Mouse (Mus musculus): ENCODE results near the gene BC037034.
"Not testable (repeated sequence)": the region's sequence is repeated elsewhere in the genome, so short reads cannot be mapped to it uniquely, and the experiment has no call there.

BC037034 gene

DNA sequence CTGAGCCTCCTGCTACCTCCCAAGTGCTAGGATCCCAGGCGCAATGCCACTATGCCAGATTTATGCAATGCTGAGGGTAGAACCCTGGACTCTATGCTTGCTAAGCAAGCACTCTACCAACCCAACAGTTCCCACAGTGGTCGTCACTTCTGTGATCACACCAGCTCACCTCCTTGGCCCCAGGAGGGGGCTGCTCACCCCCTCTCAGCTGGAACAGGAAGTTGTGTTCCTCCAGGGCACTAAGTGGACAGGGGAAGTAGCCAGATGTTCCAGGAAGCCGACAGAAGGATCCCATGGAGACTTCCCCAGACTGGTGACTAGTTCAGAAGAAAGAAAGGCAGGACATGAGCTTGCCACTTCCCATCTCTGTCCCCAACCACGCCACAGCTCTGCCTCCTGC is 1.8 kb downstream of the BC037034 start:
- no peak for DNase-seq (ENCODE audit: low spot score)

GRCm38 (mm10) chr5:138260834-138261233 is 3.0 kb downstream of the BC037034 start:
- no peak for DNase-seq (ENCODE audit: low spot score)

GRCm38 (mm10) chr5:138260051-138260450 is 3.8 kb downstream of the BC037034 start:
- DNase-seq (ENCODE audit: low spot score), result no peak

DNA sequence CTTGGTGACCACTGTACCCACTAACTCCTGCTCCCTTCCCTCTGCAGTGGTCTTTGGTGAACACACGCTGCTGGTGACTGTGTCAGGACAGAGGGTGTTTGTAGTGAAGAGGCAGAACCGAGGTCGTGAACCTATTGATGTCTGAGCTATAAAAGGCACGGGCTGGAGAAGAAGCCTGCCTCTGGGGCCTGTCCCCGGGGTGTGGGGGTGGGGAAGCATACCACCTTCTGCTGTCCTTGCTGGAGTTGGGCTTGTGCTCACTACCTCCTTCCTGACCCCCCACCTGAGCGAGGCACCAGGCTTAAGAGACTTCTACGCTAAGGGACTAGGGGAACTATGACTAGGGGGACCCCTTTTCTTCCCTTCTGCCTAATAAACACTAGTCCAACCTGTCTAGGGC is 4.8 kb downstream of the BC037034 start:
- DNase-seq (ENCODE audit: low spot score), result no peak

DNA sequence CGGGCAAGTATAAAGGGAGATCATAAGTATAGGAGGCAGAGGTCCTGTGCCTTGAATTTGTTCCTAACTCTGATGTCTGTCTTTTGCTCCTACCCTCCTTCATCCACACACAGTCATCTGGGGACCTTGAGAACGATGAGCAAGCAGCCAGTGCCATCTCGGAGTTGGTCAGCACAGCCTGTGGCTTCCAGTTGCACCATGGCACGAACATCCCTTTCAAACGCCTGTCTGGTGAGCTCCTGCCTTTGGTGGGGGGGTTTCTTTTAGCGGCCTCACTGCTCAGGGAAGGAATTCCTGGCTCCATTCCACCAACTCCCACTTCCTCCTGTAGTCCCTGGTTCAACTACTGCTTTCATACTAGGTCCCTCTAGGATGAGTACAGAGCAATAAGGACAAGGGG is 5.3 kb downstream of the BC037034 start:
- DNase-seq (ENCODE audit: low spot score), result no peak

DNA sequence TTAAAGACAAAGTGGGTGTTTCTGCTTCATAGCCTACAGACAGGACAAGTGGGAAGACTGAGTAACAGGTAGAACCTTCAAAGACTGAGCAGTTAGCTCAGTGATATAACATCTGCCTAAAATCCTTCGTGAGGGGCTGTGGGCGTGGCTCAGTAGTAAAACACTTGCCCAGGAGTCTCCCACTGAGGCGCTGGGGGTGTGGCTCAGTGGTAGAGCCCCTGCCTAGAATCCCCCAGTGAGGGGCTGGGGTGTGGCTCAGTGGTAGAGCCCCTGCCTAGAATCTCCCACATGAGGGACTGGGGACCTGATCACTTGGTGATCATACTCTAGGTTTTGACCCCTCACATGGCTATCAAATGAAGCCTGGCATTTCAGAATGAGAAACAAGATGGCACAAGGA is 5.8 kb downstream of the BC037034 start:
- no peak for DNase-seq (ENCODE audit: low spot score)

GRCm38 (mm10) chr5:138257585-138257978 is 6.3 kb downstream of the BC037034 start:
- DNase-seq (ENCODE audit: low spot score), result no peak

GRCm38 (mm10) chr5:138256966-138257584 is 6.8 kb downstream of the BC037034 start:
- DNase-seq (ENCODE audit: low spot score), result no peak

GRCm38 (mm10) chr5:138256094-138256467 is 7.8 kb downstream of the BC037034 start:
- DNase-seq (ENCODE audit: low spot score), result no peak

- peak; percentile 97 for DNase-seq (ENCODE audit: low spot score)
Measured at GRCm38 (mm10) chr5:138255353-138256093, 8.3 kb downstream of the BC037034 start, which contains the start of gene Lamtor4. Lamtor4 (plus strand) TSS chr5:138255482.

- no peak for DNase-seq (ENCODE audit: low spot score)
Measured at GRCm38 (mm10) chr5:138253061-138253460, 10.8 kb downstream of the BC037034 start.

GRCm38 (mm10) chr5:138251144-138251543 is 12.7 kb downstream of the BC037034 start:
- no peak for DNase-seq (ENCODE audit: low spot score)

GRCm38 (mm10) chr5:138241511-138241910 is 22.3 kb downstream of the BC037034 start:
- DNase-seq (ENCODE audit: low spot score), result no peak

- no peak for DNase-seq (ENCODE audit: low spot score)
Measured at GRCm38 (mm10) chr5:138234224-138234623, 29.6 kb downstream of the BC037034 start.

GRCm38 (mm10) chr5:138233778-138234177 is 30.1 kb downstream of the BC037034 start:
- no peak for DNase-seq (ENCODE audit: low spot score)

GRCm38 (mm10) chr5:138229511-138229910 is 34.3 kb downstream of the BC037034 start:
- DNase-seq (ENCODE audit: low spot score), result no peak

- DNase-seq (ENCODE audit: low spot score), result no peak
Measured at GRCm38 (mm10) chr5:138228026-138228425, 35.8 kb downstream of the BC037034 start.

DNA sequence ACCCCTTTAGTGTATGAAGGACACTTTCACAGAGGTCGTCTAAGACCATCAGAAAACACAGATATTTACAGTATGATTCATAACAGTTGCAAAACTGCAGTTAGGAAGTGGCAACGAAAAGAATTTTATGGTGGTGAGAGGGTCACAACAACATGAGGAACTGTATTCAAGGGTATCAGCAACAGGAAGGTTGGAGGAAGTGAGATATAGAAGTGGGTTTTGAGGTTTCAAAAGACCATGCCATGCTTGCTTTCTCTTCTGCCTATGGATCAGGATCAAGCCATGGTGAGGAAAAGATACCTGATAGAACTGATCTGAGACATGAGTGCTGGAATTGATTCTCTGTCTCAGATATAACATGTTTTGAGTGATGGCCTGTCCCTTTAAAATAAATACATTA is 36.5 kb downstream of the BC037034 start:
- DNase-seq (ENCODE audit: low spot score), result no peak

DNA sequence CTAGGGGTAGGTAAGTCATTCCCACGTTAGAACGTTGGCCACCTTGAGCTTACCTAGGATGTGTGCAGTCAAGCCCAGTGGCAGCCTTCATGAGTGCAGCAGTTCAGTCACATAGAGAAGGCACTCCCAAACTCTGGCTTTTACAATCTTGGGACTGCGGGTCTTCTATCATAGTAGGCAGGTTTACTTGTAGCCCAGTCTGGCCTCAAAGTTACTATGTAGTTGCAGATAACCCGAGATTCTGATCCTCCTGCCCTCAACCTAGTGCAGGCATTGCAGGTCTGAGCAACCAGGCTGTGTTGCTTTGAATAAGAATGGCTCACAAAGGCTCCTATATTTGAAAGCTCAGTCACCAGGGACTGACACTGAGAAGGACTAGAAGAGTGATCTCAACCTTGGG is 37.3 kb downstream of the BC037034 start:
- DNase-seq (ENCODE audit: low spot score), result no peak

- no peak for DNase-seq (ENCODE audit: low spot score)
Measured at GRCm38 (mm10) chr5:138225700-138226099, 38.1 kb downstream of the BC037034 start, which contains the start of gene Nxpe5. Nxpe5 (plus strand) TSS chr5:138225898.

GRCm38 (mm10) chr5:138223287-138223686 is 40.5 kb downstream of the BC037034 start:
- no peak for DNase-seq (ENCODE audit: low spot score)

DNA sequence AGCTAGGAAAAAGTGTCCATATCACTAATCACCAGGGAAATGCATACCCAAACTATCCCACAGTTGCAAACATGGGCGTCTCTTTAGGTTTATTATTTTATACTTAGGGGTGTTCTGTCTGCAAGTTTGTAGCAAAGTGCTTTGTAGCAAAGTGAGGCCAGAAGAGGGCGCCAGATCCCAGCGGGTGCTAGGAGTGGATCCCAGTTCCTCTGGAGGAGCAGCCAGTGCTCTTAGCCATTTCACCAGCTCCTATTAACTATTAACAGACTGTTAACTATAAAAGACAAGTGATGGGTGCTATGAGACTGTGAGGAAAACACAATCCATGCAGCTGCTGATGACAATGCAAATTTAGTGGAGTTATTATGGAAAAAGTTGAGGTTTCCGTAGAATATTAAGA is 41.7 kb downstream of the BC037034 start:
- peak; percentile 45 for DNase-seq (ENCODE audit: low spot score)

DNA sequence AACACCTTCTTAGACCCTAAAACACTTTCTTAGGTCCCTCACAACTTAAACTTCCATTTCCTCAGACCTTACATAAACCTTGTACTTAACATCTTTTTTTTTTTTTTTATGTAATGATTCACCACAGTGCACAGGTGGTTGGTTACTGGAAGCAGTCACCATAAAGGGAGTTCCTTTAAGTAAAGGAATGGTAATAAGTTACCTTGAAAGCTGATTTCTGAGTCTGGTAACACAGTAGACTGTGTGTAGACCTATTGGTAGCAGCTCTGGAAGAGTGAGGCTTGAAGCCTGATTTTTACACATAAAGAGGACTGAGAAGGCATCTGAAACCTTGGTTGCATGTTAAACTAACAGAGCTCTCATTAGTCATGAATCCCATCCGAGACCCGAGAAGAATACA is 44.0 kb downstream of the BC037034 start:
- no peak for DNase-seq (ENCODE audit: low spot score)

- not testable (repeated sequence) for DNase-seq (ENCODE audit: low spot score)
Measured at GRCm38 (mm10) chr5:138216632-138217031, 47.2 kb downstream of the BC037034 start.
